Mouse (Mus musculus): ENCODE results near the gene Lrrc61.
"Not testable (repeated sequence)": the region's sequence is repeated elsewhere in the genome, so short reads cannot be mapped to it uniquely, and the experiment has no call there.

Lrrc61 gene

DNA sequence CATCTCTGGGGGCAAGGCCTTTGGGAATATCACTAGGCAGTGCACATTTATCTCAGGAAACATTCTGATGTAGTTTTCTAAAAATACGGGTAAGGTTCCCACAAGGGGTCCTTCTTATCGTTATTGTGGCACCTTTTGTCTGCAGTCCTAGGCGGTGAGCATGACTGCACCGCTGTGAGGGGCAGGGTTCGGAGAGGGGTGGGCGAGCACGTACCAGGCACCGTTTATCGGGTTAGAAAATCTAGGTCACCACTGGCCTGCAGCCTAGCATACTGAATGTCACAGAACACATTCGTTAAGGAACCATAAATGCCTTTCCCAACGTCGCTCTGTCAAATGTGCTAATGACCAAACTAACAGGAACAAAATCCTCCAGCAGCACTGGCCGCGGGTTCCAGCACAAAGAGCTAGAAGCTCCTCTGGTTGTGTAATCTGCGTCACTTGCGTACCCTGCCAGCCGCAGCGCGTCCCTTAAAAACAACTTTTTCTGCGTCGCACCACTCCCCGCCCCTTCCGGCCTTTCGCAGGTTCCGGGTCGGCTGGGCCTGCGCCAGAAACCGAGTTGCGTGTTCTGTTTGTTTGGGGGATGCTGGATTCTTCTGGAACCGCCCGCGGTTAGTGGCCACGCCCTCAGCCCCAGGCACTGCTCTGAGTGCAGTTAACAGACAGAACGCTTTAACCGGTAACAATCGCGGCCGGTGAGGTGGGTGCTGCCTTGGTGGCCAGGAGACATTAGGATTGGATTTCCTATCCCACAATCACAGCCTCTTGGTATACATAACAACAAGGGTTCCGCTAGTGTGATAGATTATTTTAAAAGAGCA lies at the start of gene Lrrc61:
Lrrc61 (plus strand) TSS at position 517 of the 824 bp plus-strand sequence.
- DNase-seq, result peak; percentile 83 to 90

DNA sequence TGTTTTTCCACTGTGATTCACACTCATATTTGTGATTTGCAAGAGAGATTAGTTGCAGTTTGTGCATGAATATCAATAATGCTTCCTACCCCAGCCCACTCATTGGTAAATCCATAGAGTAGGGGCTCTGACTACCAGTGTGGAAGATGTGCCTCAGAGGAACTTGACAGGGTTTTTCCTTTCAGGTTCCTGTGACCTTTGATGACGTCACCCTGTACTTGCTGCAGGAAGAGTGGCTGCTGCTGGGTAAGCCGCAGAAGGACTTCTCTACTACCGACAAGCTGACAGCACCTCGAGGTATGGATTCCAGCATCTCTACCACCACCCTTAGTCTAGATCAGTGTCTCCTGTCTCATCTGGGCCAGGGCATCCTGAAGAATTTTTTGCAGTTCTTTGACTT lies 46.5 kb upstream of the Lrrc61 start:
- DNase-seq, result no peak

DNA sequence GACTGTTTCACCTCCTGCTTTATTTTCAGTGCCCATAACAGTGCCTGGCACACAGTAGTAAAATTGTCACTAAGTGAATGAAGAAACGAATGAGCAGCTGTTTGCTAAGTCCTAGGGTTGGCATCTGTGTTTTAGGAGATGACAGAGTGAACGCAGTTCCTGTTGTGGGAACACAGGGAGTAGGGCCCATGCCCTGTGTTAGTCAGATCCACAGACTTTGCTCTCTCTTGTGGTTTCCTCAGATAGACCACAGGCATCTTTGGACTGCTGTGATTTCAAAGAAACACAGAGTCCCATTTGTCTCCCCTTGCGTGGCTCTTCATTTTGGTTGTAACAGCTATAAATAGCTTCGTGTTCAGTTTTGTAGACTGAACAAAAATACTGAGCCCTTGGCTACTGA lies 44.2 kb upstream of the Lrrc61 start:
- DNase-seq, result no peak

DNA sequence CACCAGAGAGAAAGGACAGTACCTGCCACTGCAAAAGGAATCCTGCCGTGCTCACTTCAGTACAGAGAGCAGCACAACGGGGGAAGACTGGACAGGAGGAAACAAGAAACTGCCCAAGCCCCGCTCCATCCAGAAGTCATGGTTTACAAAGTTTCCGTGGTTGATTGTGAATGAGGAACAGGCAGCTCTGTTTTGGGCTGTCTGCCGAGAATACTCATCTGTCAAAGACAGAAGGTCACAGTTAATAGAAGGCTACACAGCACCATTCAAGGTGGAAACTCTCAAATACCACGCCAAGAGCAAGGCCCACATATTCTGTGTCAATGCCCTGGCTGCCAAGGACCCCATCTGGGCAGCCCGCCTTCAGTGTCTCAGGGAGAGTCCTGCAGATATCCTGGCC lies 42.7 kb upstream of the Lrrc61 start:
- DNase-seq, result no peak

DNA sequence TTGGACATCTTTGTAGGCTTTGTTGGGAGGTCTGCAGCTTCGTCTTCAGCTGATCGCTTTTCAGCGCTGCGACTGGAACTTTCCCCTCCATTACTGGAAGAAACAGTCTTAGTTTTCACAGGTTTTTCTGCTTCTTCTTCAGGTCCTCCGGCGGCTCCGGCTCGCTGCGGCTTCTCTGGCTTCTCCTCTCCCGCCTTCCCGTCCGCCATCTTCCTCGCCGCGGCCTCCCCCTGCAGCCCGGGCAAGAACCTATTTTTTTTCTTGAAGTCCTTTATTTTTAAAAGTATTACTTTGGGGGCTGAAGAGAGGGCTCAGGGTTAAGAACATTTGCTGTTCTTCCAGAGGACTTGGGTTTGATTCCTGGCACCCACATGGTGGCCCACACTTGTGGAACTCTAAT lies 29.7 kb upstream of the Lrrc61 start:
- not testable (repeated sequence) for DNase-seq

DNA sequence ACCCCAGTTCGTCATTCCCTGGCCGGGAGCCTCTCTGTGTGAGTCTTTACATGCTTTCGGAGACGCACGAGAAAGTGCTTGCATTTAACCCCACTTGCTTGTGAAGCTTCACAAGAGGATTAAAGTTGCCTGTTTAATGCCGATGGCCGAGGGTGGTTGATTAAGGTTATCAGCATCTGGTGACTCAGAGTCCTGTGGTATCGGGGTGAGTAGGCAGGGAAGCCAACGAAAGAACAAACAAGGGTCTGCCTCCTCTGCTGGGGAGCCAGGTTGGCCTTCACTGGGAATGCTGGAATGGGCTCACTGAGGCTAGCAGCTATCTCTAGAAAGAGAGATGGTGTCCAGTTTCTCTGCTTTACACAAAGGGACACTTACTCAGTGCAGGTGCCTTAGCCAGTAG lies 26.7 kb upstream of the Lrrc61 start:
- no peak for DNase-seq

DNA sequence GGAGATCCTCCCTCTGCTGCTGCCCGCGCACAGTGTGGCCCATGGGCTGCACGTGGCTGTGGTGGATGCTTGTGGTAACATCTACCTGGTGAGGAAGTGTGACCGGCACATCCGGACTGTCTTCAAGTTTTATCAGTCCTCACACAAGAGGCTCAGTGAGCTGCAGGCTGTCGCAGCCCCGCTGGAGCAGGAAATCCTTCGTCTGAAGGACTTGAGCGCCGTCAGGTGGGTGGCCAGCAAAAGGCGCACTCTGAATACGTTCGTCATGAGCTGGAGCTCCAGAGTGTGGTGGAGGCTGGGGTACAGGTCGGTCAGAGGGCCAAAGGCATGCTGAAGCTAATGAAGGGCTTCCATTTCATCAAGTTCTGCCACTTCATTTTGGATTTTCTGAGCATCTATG lies 25.3 kb upstream of the Lrrc61 start:
- no peak for DNase-seq

DNA sequence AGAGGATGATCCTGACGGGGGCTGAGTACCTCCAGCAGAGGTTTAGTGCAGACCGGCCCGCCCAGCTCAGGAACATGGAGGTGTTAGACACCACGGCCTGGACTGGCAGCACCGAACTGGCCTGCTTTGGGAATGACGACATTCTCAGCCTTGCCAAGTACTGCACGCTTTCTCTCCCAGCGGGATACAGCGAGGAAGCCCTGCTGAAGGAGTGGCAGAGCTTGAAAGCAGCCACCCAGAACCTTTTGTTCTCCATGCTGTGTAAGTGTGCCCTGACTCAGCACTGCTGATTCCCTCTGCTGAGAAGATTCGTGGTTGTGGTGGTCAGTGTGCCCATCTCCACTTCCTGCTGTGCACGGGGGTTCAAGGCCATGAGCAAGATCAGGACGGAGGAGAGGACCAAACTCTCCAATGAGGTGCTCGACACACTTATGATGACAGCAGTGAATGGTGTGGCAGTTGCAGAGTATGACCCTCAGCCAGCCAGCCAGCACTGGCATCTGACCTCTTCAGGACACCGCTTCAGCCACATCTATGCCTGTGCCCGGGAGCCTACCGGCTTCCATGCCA lies 24.6 kb upstream of the Lrrc61 start:
- no peak for DNase-seq

DNA sequence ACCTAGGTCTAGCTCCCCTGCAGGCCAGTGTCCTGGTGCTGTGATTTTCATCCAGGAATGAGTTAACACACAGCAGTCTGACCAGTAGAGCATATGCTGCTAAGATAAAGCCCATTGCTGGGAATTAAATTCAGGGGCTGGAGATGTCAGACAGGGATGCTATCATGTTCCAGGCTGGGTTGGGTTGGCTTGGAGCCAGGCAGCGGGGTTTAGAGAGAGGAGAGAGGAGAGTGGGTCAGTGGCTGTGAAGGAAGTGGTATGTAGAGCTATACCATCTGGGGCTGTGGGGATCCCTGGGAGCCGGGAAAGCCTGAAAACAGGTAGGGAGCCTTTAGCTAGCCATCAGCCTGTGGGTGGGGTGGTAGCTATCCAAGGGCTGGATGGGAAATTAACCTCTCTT lies 23.7 kb upstream of the Lrrc61 start:
- DNase-seq, result no peak

DNA sequence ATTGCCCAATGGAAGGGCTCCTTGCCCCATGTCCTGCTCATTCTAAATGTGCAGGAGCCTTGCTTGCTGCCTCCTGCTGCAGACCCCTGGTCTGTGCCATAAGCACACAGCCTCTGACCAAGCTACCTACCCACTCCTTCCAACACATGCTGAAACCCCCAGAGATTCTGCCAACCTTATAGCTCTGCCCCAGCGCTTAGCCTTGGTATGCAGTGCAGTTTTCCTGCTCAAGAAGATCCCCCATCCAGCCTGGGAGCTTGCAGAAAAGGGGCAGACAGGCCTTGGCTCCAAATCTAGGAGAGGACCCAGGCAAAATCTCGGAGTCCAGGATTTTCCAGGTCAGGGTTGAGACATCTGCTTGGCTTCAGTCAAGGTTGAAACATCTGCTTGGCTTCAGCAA lies 21.1 kb upstream of the Lrrc61 start:
- DNase-seq, result no peak

DNA sequence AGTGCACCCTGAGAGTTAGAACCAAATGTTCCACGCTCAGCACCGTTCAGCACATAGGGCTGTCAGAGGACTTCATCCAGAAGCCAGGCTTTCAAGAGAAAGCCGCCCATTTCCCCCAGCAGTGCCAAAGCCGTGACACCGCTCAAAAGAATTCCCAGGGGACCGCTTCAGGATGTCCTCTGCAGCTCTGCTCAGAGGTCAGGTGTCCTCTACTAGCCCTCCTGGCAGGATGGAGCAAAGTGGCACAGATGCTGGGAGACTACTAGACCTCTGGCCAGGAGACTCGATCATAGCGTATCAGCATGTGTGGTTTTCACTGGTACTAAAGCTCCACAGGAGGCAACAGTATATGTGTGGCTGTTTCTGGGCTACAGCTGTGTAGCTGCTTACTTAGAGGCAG lies 19.7 kb upstream of the Lrrc61 start:
- no peak for DNase-seq

DNA sequence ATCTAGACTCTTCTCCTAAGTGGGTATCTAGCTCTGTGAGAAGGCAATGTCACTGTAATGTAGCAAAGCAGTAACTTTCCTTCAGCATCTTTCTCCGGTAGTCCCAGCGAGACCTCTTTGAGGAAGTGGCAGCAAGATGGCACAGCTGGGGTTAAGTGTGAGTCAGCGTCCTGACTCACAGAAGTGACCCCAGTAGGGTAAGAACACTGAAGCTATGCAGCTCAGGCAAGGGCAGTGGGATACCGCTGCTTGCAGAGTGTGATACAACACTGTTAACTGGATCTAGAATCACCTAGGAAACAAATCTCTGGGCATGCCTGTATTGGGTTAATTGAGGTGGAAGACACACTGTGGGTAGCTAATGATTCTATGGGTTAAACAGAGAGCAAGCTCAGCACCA lies 18.5 kb upstream of the Lrrc61 start:
- no peak for DNase-seq

DNA sequence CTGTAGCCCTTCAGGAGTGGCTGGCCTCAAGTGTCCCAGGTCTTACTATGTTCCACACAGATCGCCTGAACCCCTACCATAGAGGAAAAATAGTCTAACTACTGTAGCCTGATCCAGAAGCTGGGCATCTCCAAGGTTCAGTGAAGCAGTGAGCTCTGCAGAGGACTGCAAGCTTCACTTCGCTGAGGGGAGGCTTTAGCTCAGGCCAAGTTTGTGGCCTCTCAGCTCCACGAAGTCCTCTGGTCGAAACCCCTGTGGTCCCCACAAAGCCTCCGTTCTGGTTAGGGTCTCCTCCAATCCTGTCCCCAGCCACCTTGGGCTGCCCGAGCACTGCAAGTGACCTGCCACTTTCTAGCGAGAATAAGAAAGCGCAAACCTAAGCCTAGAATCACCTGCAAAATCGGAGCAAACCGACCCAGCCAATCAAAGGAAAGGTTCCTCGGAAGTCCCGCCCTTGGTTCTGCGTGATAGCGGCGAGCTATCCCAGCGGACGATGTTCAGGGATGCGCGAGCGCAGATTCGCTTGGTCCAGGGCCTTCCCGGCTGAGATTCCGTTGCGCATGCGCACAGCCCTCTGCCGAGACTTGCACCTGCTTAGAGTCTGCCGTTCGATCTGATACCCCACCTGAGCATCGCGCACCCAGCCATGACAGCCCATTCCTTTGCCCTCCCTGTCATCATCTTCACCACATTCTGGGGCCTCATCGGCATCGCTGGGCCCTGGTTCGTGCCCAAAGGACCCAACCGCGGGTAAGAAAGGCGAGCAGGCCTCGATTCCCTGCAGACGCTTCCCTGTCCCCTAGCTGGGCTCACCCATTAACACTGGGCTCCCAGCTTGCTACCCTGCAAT lies 17.3 kb upstream of the Lrrc61 start, which contains the start of gene Atp6v0e2:
Atp6v0e2 (plus strand) TSS at position 511 of the 850 bp plus-strand sequence.
- DNase-seq, result no peak

DNA sequence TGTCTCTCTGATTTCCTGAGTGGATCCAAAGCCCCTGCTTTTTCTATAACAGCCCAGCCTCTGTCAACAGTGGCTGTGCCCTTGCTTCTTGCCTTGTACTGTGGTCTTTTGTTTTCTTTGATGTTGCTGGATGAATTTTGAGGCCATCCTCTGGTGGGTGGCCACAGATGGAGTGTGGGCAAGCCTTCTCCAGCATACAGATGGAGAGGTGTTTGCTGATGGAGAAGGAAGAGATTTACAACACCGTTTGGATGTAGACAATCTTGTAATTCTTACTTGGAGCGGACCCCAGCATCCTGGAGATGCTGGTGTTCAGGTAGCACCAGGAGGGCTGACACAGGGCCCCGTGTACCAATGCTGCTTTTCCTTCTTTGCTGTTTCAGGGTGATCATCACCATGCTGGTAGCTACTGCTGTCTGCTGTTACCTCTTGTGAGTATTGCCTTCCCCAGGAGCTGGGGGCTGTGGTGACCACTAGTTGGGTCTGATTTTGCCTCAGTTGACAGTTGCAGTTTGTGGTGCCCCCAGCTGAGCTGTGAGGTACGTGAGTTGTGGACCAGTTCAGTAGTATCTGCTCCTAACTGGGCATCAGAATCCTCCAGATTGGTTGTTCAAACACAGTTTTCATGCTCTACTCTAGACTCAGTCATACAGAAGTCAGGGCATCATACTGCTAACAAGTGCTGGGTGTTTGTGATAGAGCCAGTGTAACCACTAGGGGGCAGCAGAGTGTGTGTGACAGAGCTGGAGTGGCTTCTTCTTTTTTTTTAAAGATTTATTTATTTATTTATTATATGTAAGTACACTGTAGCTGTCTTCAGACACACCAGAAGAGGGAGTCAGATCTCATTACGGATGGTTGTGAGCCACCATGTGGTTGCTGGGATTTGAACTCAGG lies 15.5 kb upstream of the Lrrc61 start:
- DNase-seq, result no peak

DNA sequence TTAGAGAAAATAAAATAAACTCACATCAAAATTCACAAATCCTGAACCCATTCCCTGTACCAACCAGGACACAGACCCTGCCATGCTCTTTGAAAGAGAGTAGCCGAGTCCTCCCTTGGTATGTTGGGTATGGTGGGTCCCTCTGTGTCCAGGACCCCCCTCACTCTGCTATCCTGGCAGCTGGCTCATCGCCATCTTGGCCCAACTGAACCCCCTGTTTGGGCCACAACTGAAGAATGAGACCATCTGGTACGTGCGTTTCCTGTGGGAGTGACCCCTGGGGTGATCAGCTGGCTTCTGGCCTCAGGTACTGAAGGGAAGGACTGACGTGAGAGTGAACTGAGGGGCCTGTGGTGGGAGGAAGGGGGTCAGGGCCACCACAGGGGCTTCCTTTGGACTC lies 14.7 kb upstream of the Lrrc61 start:
- no peak for DNase-seq

DNA sequence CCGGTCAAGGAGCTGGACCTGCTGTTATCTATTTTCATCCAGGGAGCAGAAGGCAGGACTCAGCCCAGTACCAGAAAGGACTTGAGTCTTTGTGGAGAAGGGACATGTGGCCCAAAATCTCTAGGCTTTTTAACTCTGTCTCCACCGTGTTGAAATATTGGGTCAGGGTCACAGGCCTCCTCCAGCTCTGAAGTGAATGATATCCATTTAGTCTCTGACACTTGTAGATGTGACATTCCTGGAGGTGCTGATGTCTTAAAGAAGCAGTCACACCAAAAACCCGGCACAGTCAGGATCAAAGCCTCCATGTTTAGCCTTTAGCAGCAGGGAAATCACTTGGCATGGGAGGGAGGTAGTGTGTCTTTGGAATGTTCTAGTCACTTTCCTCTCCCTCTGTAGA lies 13.9 kb upstream of the Lrrc61 start:
- no peak for DNase-seq

DNA sequence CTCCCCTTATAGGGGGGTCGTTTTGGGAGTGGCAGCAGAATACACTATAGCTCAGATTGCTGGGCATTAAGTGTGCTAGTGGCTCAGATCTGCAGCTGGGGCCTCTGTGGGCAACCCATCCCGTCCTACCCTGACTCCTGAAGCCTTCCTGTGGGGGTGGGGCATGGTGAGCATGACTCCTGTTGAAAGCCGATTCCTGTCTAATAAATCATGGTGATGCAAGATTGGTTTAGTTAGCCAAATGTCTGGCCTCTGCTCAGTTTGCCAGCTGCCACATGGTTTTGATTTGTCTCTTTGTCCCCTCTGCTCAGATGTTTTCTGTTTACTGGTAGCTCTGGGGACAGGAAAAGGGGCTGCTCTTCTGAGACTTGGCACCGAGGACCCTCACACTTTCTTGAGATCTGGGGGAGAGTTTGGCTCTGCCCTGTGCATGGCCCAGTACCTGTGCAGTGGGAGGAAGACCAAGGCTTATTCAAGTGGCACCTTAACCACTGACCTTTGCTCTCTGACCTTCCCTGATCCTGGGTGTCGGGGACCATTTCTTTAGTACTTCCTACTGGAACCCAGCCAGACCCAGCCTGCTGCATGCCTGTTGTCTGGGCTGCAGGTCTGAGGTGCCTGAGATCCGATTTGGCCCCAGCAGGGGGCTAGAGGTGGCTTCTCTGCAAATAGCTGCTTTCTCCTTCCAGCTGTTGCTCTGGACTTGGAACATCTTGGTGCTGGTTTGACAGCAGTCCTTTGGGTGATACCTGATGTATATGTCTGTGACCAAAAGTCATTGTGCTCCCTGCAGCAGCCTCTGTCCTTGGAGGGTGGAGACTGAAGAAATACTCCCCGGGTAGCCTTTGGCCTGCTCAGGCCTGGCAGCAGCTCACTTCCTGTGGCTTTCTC lies 12.8 kb upstream of the Lrrc61 start:
- DNase-seq, result no peak

DNA sequence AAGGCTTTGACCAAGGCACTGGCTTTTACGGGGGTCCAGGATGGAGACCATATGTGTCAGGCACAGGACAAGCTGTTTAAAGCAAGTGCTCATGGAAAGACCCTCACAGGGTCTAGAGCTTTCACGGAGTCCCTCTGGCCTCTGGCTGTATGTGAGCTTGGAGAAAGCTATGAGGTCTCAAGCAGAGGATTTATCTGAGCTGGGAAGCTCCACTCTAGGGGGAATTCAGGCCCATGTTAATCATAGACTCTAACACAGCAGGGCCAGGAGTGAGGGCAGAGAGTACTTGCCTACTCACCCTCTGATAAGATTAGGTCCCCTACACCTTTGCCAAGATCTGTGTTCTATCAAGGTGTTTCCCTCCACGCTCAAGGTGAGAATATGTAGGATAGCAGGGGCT lies 12.0 kb upstream of the Lrrc61 start:
- no peak for DNase-seq

DNA sequence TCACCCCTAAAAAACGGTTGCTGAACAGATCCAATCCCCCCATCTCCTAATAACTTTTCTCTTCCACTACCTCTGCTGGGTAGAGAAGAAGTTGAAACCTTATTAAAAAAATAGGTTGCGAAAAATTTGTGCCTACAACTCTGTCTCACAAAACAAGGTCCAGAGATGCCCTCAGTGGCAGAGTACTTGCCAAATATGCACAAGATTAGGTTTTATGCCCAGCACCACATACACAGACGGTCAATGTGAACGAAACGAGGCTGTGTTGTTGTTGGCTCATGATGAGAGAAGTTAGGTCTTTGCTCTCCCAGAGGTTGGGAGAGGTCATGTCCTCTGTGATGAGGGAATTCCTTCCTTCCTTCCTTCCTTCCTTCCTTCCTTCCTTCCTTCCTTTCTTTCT lies 9.3 kb upstream of the Lrrc61 start:
- no peak for DNase-seq

DNA sequence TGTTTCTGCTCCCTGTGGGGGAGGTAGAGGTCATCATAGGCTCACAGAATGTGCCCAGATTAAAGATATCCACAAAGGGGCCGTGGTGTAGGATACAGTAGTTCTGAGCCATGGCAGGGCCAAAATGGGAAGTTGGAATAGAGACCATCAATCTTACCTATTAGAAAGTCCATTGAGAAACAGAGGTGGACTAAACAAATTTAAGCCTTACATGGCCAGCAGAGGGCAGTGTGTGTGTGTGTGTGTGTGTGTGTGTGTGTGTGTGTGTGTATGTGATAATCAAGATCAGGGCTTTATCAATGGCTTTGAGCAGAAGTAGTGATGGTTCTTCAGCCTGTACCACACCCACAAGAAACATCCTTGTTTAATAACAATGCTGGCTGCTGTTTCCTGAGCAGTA lies 8.3 kb upstream of the Lrrc61 start:
- DNase-seq, result no peak

DNA sequence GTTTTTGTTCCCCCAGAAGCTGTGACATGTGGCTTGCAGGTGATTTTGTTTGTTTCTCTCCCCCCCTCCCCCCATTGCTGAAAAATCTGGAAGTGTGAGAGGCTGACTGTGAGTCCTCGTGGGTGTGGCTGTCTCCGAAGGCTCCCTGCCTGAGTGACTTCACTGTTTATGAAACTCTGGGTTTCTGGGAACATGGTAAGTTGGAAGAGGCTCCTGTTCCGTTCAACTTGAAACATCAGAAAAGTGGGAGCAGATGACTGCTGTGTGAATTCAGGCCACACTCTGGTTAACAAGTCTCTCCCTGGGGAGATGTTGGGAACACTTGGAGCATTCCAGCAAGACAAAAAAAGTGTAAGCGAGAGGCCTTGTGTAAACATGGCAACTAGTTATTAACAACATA lies 7.7 kb upstream of the Lrrc61 start:
- DNase-seq, result no peak

DNA sequence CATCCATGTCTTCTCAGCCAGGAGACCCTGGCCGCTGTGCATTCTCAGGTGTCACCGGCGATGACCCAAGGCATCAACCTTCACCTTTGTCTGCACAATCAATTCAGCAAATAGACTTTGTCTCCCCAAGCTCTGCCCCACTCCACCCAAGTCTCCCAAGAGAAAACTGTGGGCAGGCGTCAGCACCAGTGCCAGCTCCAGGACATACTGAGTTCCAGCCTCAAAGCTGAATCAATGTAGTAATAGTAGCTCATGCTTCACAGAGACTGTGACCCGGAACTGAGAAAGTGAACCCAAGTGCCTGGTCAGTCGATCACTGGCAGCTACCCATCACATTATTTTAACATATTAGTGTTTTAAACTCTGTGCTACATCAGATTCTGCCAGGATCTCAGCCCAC lies 6.3 kb upstream of the Lrrc61 start:
- DNase-seq, result no peak
